Mouse (Mus musculus) adrenal gland, adult 18-20 months (tissue): ENCODE measurements around the gene Btbd2. TPM values are rescaled to one million over a fixed set of nuclear protein-coding genes. Genes with fewer than 3 reads are reported as not detected.
"Not testable (repeated sequence)": the region's sequence is repeated elsewhere in the genome, so short reads cannot be mapped to it uniquely, and the experiment has no call there.

Experiments used
- DNase-seq, 2 experiments: peaks; one replicate each; pipeline ENCODE4 v3.0.0; 2021 to 2022; ENCODE audit warnings: low spot score in 2 of 2
- microRNA-seq, 2 experiments: library from miRNA; unstranded; fragments of <30 nt; microRNA quantifications; one replicate each; pipeline ENCODE4 v1.2.0; 2021; ENCODE audit warnings: borderline number of aligned reads in 2 of 2
- total RNA-seq, 2 experiments: library from RNA; stranded (reverse); gene quantifications; 1 replicate in 1 of 2; 2 replicates in 1 of 2; pipeline ENCODE4 v1.2.3; 2021

Gene Btbd2
- total RNA-seq, 2 experiments from 2014 or later, result 51.4 to 58.5 TPM

DNA sequence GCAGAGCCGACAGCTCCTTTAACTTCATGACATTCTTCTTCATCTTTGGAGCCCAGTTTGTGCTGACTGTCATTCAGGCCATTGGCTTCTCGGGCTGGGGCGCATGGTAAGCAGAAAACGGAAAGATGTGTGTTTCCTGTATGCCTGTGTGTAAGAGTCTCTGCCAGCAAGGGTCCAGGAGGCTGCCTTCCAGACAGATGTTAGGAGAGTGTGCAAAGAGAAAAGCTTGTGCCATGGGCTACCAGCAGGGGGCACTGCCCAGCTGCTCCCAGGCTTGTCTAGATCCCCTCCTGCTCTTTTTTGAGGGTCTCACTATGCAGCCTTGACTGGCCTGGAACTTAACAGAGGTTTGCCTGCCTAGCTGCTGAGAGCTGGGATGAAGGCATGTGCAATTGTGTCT lies 45.8 kb downstream of the Btbd2 start:
- peak in 1 of 2 experiments; percentile 66 for DNase-seq

- DNase-seq, result peak in 1 of 2 experiments; percentile 16
These were observed 46.6 kb downstream of the Btbd2 start for GRCm38 (mm10) chr10:80610116-80610785.

DNA sequence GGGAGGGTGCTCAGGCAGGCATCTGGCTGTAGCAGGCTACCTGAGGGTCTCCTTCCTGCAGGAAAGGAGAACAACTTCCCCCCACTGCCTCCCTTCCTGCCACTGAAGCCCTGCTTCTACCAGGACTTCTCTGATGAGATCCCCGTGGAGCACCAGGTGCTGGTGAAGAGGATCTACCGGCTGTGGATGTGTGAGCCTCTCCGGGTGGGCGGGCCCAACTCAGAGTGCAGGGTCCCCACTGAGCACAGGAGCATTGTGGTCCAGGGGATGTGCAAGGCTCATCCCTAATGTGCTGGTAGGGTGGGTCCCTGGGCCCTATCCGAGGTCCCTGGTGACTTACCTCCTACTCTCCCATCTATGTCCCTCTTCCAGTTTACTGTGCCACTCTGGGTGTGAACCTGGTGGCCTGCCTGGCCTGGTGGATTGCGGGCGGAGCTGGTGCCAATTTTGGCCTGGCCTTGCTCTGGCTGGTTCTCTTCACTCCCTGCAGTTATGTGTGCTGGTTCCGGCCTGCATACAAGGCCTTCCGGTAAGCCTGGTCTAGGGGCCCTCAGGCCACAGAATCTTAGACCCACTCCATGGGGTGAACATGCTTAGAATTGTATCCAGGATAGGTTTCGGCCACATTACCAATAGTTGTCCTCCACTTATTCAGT lies 47.5 kb downstream of the Btbd2 start:
- peak in 1 of 2 experiments; percentile 18 for DNase-seq

- peak in 1 of 2 experiments; percentile 14 for DNase-seq
These were observed 48.4 kb downstream of the Btbd2 start for GRCm38 (mm10) chr10:80608435-80608834.

DNA sequence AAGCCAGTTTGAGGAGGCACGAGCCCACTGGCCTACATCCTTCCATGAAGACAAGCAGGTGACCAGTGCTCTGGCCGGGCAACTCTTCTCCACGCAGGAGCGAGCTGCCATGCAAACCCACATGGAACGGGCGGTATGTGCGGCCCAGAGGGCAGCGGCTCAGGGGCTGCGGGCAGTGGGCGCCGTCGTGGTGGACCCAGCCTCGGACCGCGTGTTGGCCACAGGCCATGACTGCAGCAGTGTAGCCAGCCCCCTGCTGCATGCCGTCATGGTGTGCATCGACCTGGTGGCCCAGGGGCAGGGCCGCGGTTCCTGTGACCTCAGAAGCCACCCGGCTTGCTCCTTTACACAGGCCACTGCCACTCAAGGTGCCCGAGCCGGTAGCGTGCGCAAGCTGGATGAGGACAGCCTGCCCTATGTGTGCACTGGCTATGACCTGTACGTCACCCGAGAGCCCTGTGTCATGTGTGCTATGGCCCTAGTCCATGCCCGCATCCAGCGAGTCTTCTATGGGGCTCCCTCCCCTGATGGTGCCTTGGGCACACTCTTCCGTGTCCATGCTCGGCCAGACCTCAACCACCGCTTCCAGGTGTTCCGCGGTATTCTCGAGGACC lies 50.0 kb downstream of the Btbd2 start:
- peak in 1 of 2 experiments; percentile 16 for DNase-seq

DNA sequence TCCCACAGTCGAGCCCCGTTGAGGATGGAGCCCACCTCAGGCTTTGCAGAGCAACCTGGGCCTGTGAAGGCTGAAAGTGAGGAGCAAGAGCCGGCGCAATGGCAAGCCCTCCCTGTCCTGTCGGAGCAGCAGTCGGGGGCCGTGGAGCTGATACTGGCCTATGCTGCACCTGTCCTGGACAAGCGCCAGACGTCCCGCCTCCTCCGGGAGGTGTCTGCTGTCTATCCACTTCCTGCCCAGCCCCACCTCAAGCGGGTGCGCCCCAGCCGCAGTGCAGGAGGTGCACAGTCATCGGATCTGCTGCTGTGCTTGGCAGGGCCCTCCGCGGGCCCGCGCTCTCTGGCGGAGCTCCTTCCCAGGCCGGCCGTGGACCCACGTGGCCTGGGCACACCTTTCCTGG lies 50.6 kb downstream of the Btbd2 start:
- DNase-seq, result no peak

- not testable (repeated sequence) for DNase-seq
These were observed 51.1 kb downstream of the Btbd2 start, which contains the start of gene Gm49322 for GRCm38 (mm10) chr10:80605721-80606120. Gene Gm49322 (plus strand): TSS chr10:80606021.

- DNase-seq, result no peak
These were observed 51.9 kb downstream of the Btbd2 start for GRCm38 (mm10) chr10:80604988-80605387.

- no peak for DNase-seq
These were observed 52.8 kb downstream of the Btbd2 start for GRCm38 (mm10) chr10:80604001-80604509.

- no peak for DNase-seq
These were observed 53.5 kb downstream of the Btbd2 start for GRCm38 (mm10) chr10:80603364-80603763.

DNA sequence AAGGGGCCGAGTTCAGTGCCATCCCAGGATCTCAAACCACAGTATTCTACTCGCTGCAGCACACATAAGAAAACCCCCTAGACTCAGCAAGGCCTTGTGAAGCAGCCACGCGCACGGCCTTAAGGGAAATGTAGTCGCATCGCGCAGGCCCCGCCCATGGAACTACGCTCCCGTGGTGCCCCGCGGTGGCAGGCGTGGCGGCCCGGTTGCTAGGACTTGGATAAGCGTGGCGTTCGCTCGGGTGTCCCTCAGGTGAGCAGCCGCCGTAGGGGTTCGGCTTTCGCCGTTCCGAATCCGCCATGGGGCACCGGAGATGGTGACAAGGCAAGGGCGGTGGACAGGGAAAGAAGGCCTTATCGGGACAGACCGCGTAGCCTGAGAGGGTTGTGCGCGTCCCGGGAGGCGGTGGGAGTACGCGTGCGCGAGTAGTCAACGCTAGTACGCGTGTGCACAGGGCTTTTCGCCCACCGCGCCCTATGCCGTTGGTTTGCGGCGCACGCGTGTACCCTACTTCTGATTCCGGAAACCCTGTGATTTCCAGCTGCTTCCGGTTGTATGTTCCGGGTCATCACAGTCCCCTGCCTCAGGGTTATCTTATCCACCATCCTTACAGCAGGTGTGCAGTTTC lies 54.1 kb downstream of the Btbd2 start, which contains the start of the genes Scamp4 and Adat3:
TSS of gene Scamp4 (plus strand) at position 175 of the 628 bp plus-strand sequence.
TSS of gene Adat3 (plus strand) at position 183 of the 628 bp plus-strand sequence.
- DNase-seq, result peak; percentile 90 to 94

- DNase-seq, result no peak
These were observed 60.6 kb downstream of the Btbd2 start for GRCm38 (mm10) chr10:80596318-80596717.

Small RNA genes within 50 kb of the gene (microRNA-seq; reads per million reads assigned to microRNA genes)
- 0.95 to 2.4 reads per million in 2 experiments for gene Mir6912

Other genes starting within 250 kb of the Btbd2 start
- gene Tcf3, start 223.4 kb downstream of the Btbd2 start, total RNA-seq, result 10 to 100 TPM; 32.9 to 44.2 TPM
- not detected for gene Onecut3, start 162.2 kb downstream of the Btbd2 start, total RNA-seq
- gene Atp8b3, start 117.9 kb downstream of the Btbd2 start, total RNA-seq, result 1 to 10 TPM in 1 of 2 experiments, under 1 TPM in 1; 0.80 to 1.1 TPM
- gene Rexo1, start 95.5 kb downstream of the Btbd2 start, total RNA-seq, result 10 to 100 TPM; 32.9 to 48.4 TPM
- 10 to 100 TPM; 11.3 to 12.3 TPM for gene Klf16, start 79.8 kb downstream of the Btbd2 start, total RNA-seq
- 100 to 1,000 TPM in 1 of 2 experiments, 10 to 100 TPM in 1; 94.5 to 102 TPM for gene Abhd17a, start 66.7 kb downstream of the Btbd2 start, total RNA-seq
- 10 to 100 TPM; 49.7 to 54.4 TPM for gene Scamp4, start 54.2 kb downstream of the Btbd2 start, total RNA-seq
- gene Adat3, start 54.2 kb downstream of the Btbd2 start, total RNA-seq, result 1 to 10 TPM; 1.8 to 2.1 TPM
- gene Gm49322, start 51.0 kb downstream of the Btbd2 start, total RNA-seq, result 1 to 10 TPM; 2.6 to 3.0 TPM
- 100 to 1,000 TPM; 134 to 140 TPM for gene Csnk1g2, start 34.2 kb downstream of the Btbd2 start, total RNA-seq
- 100 to 1,000 TPM; 162 to 331 TPM for gene Mknk2, start 21.0 kb upstream of the Btbd2 start, total RNA-seq
- gene Mob3a, start 44.9 kb upstream of the Btbd2 start, total RNA-seq, result 10 to 100 TPM; 16.1 to 29.6 TPM
- gene Izumo4, start 45.1 kb upstream of the Btbd2 start, total RNA-seq, result 10 to 100 TPM; 11.0 to 18.0 TPM
- 100 to 1,000 TPM in 1 of 2 experiments, 10 to 100 TPM in 1; 97.1 to 104 TPM for gene Ap3d1, start 85.2 kb upstream of the Btbd2 start, total RNA-seq
- gene Dot1l, start 98.1 kb upstream of the Btbd2 start, total RNA-seq, result 10 to 100 TPM; 61.0 to 66.4 TPM
- gene Sf3a2, start 141.1 kb upstream of the Btbd2 start, total RNA-seq, result 10 to 100 TPM; 47.8 to 50.5 TPM
- 10 to 100 TPM; 69.0 to 87.2 TPM for gene Plekhj1, start 141.6 kb upstream of the Btbd2 start, total RNA-seq
- 1 to 10 TPM in 1 of 2 experiments, under 1 TPM in 1; 0.83 to 1.5 TPM for gene Amh, start 148.2 kb upstream of the Btbd2 start, total RNA-seq
- 1 to 10 TPM; 4.0 to 7.3 TPM for gene Jsrp1, start 156.4 kb upstream of the Btbd2 start, total RNA-seq
- 100 to 1,000 TPM; 903 to 981 TPM for gene Oaz1, start 169.6 kb upstream of the Btbd2 start, total RNA-seq
- 1 to 10 TPM; 4.1 to 6.3 TPM for gene Lingo3, start 187.0 kb upstream of the Btbd2 start, total RNA-seq
- gene Lsm7, start 198.1 kb upstream of the Btbd2 start, total RNA-seq, result 10 to 100 TPM; 22.9 to 34.3 TPM
- gene Sppl2b, start 198.2 kb upstream of the Btbd2 start, total RNA-seq, result 10 to 100 TPM; 24.0 to 28.3 TPM
- gene Tmprss9, start 214.8 kb upstream of the Btbd2 start, total RNA-seq, result under 1 TPM; 0.10 to 0.13 TPM
- gene Timm13, start 243.9 kb upstream of the Btbd2 start, total RNA-seq, result 100 to 1,000 TPM; 208 to 219 TPM